Mouse (Mus musculus) embryonic facial prominence, embryonic 15.5 days (tissue): ENCODE results near the gene Zdhhc6. TPM values are rescaled to one million over a fixed set of nuclear protein-coding genes. Genes with fewer than 3 reads are reported as not detected.

ENCODE experiments used
- ATAC-seq: fragments of 200-750 bp; cut with Nextera tagmentation; 2 replicates; pipeline ENCODE4 v1.8.0; 2017; ENCODE audit warnings: low read depth, moderate TSS enrichment; ENCODE audit not compliant: insufficient number of reproducible peaks, low FRiP score, low TSS enrichment
- H3K27ac ChIP-seq: fragments of 300-500 bp; sonication (generic); replicated peaks from 2 replicates; pipeline ENCODE4 v1.5.1; 2015; ENCODE audit warnings: mild to moderate bottlenecking, inconsistent platforms
- H3K27me3 ChIP-seq: fragments of 300-500 bp; sonication (generic); 2 replicates; pipeline ENCODE4 v1.6.1; 2015; ENCODE audit warnings: inconsistent platforms
- H3K36me3 ChIP-seq: fragments of 300-500 bp; sonication (generic); 2 replicates; pipeline ENCODE4 v1.6.1; 2015; ENCODE audit warnings: mild to moderate bottlenecking, inconsistent platforms
- H3K4me1 ChIP-seq: fragments of 300-500 bp; sonication (generic); 2 replicates; pipeline ENCODE4 v1.6.1; 2015; ENCODE audit warnings: inconsistent platforms
- H3K4me2 ChIP-seq: fragments of 300-500 bp; sonication (generic); replicated peaks from 2 replicates; pipeline ENCODE4 v1.6.1; 2015; ENCODE audit warnings: mild to moderate bottlenecking, inconsistent platforms
- H3K4me3 ChIP-seq: fragments of 300-500 bp; sonication (generic); replicated peaks from 2 replicates; pipeline ENCODE4 v1.5.1; 2015; ENCODE audit warnings: mild to moderate bottlenecking, inconsistent platforms
- H3K9ac ChIP-seq: fragments of 300-500 bp; sonication (generic); 2 replicates; pipeline ENCODE4 v1.6.1; 2015; ENCODE audit warnings: inconsistent platforms
- H3K9me3 ChIP-seq: fragments of 300-500 bp; sonication (generic); replicated peaks from 2 replicates; pipeline ENCODE4 v1.6.1; 2016; ENCODE audit warnings: inconsistent platforms
- WGBS: fragments of 180-500 bp; shearing (Covaris S2); methylation state at CpG from one replicate; pipeline ENCODE4 v1.1.7; 2015; 5-methylcytosine and 5-hydroxymethylcytosine counted together
- polyA plus RNA-seq: library from polyadenylated mRNA; unstranded; fragments of >200 nt; fragmentation: Nextera tagmentation; extraction: Ambion mirVana; gene quantifications from 2 replicates; pipeline ENCODE4 v1.2.1, GENCODE M21; 2015

Zdhhc6 gene
- polyA plus RNA-seq, 1 experiment from 2014 or later, result 78.7 TPM

- peaks cover 8% of the 10 kb centered on the region; the same call in 1 of the 2 replicates for H3K4me1 ChIP-seq
- WGBS, result 88% methylated on average over 1 of the region's 1 CpGs
- no peaks in the 10 kb centered on the region for H3K27me3 ChIP-seq
Observed at GRCm38 (mm10) chr19:55335881-55336280, 20.0 kb upstream of the Zdhhc6 start.

GRCm38 (mm10) chr19:55332641-55333268 lies 16.9 kb upstream of the Zdhhc6 start:
- Histone ChIP-seq H3K4me3 (no peak overlapping the region), H3K9ac (no peak overlapping the region), H3K27ac (no peak overlapping the region), H3K9me3 (no peaks in the 10 kb centered on the region), H3K36me3 (peaks cover 23% of the 10 kb centered on the region; the same call in 1 of the 2 replicates), H3K4me2 (no peak overlapping the region), H3K4me1 (peaks cover 8% of the 10 kb centered on the region; the same call in 1 of the 2 replicates), H3K27me3 (no peaks in the 10 kb centered on the region)
- WGBS, result 89% methylated on average over 8 of the region's 8 CpGs
- peak; percentile 70 for ATAC-seq

More at GRCm38 (mm10) chr19:55335881-55336280, 20.0 kb upstream of the Zdhhc6 start:
- H3K36me3 ChIP-seq, result 0 out of 2 replicates have a peak, but pooled peaks cover 3% of the 10 kb centered on the region
- no peaks in the 10 kb centered on the region for H3K9me3 ChIP-seq
- ATAC-seq, result no peak
- H3K9ac ChIP-seq, result no peak overlapping the region
- no peak overlapping the region for H3K4me3 ChIP-seq
- no peak overlapping the region for H3K27ac ChIP-seq
- H3K4me2 ChIP-seq, result no peak overlapping the region

- Histone ChIP-seq H3K36me3 (peaks cover 23% of the 10 kb centered on the region; the same call in 1 of the 2 replicates), H3K27ac (no peak overlapping the region), H3K4me3 (no peak overlapping the region), H3K27me3 (no peaks in the 10 kb centered on the region), H3K9me3 (no peaks in the 10 kb centered on the region), H3K9ac (no peak overlapping the region), H3K4me2 (no peak overlapping the region), H3K4me1 (0 out of 2 replicates have a peak, but pooled peaks cover 4% of the 10 kb centered on the region)
- ATAC-seq, result no peak
- WGBS, result 86% methylated on average over 5 of the region's 5 CpGs
Observed at GRCm38 (mm10) chr19:55331776-55332175, 15.9 kb upstream of the Zdhhc6 start.

GRCm38 (mm10) chr19:55327510-55327909 lies 11.7 kb upstream of the Zdhhc6 start:
- 76% methylated on average over 4 of the region's 4 CpGs for WGBS
- Histone ChIP-seq H3K4me2 (no peak overlapping the region), H3K27me3 (no peaks in the 10 kb centered on the region), H3K4me3 (no peak overlapping the region), H3K9ac (no peak overlapping the region), H3K27ac (no peak overlapping the region), H3K4me1 (no peaks in the 10 kb centered on the region), H3K9me3 (no peaks in the 10 kb centered on the region), H3K36me3 (peaks cover 25% of the 10 kb centered on the region; the same call in 1 of the 2 replicates)
- no peak for ATAC-seq

- Histone ChIP-seq H3K4me3 (no peak overlapping the region), H3K4me1 (no peaks in the 10 kb centered on the region), H3K9me3 (no peaks in the 10 kb centered on the region), H3K36me3 (peaks cover 2% of the 10 kb centered on the region; the same call in 1 of the 2 replicates), H3K9ac (no peak overlapping the region), H3K4me2 (no peak overlapping the region), H3K27ac (no peak overlapping the region), H3K27me3 (no peaks in the 10 kb centered on the region)
- 90% methylated on average over 8 of the region's 8 CpGs for WGBS
- no peak for ATAC-seq
Observed at GRCm38 (mm10) chr19:55322604-55323003, 6.8 kb upstream of the Zdhhc6 start.

GRCm38 (mm10) chr19:55319521-55319920 lies 3.7 kb upstream of the Zdhhc6 start:
- no peak overlapping the region for H3K4me3 ChIP-seq
- no peaks in the 10 kb centered on the region for H3K9me3 ChIP-seq
- 65% methylated on average over 5 of the region's 5 CpGs for WGBS
- no peak overlapping the region for H3K9ac ChIP-seq
- no peak for ATAC-seq
- no peak overlapping the region for H3K4me2 ChIP-seq
- no peaks in the 10 kb centered on the region for H3K27me3 ChIP-seq
- H3K27ac ChIP-seq, result no peak overlapping the region
- H3K4me1 ChIP-seq, result peaks cover 11% of the 10 kb centered on the region
- 0 out of 2 replicates have a peak, but pooled peaks cover 2% of the 10 kb centered on the region for H3K36me3 ChIP-seq

- H3K9ac ChIP-seq, result no peak overlapping the region
- no peaks in the 10 kb centered on the region for H3K27me3 ChIP-seq
- no peaks in the 10 kb centered on the region for H3K9me3 ChIP-seq
- no peak overlapping the region for H3K4me2 ChIP-seq
- H3K4me3 ChIP-seq, result no peak overlapping the region
- H3K4me1 ChIP-seq, result peaks cover 16% of the 10 kb centered on the region
- 65% methylated on average over 3 of the region's 3 CpGs for WGBS
- no peak overlapping the region for H3K27ac ChIP-seq
- no peak for ATAC-seq
- 0 out of 2 replicates have a peak, but pooled peaks cover 2% of the 10 kb centered on the region for H3K36me3 ChIP-seq
Observed at GRCm38 (mm10) chr19:55319036-55319435, 3.2 kb upstream of the Zdhhc6 start.

- 53% methylated on average over 10 of the region's 10 CpGs for WGBS
- no peak overlapping the region for H3K27ac ChIP-seq
- H3K9ac ChIP-seq, result 0 out of 2 replicates have a peak overlapping the region, but pooled peaks have one; percentile 10
- H3K9me3 ChIP-seq, result no peaks in the 10 kb centered on the region
- ATAC-seq, result no peak
- H3K4me3 ChIP-seq, result peak overlapping the region; percentile 92
- H3K4me2 ChIP-seq, result peak overlapping the region; percentile 84
- no peaks in the 10 kb centered on the region for H3K27me3 ChIP-seq
- peaks cover 28% of the 10 kb centered on the region for H3K4me1 ChIP-seq
- peaks cover 10% of the 10 kb centered on the region for H3K36me3 ChIP-seq
Observed at GRCm38 (mm10) chr19:55316901-55317300, 1.1 kb upstream of the Zdhhc6 start.

- Histone ChIP-seq H3K27me3 (no peaks in the 10 kb centered on the region), H3K9ac (peak within 1 kb of the TSS; percentile 64), H3K4me1 (peaks cover 28% of the 10 kb centered on the region), H3K9me3 (no peaks in the 10 kb centered on the region), H3K4me2 (peak within 1 kb of the TSS; percentile 84), H3K36me3 (peaks cover 17% of the 10 kb centered on the region), H3K27ac (peak within 1 kb of the TSS; percentile 91), H3K4me3 (peak within 1 kb of the TSS; percentile 92)
- peak; percentile 91 for ATAC-seq
- under 1% methylated on average over 48 of the region's 48 CpGs for WGBS
Observed at GRCm38 (mm10) chr19:55316109-55316714, 380 bp upstream of the Zdhhc6 start, which contains the start of gene Vti1a. Vti1a (plus strand) TSS chr19:55316295.

- H3K4me2 ChIP-seq, result no peak overlapping the region
- no peaks in the 10 kb centered on the region for H3K27me3 ChIP-seq
- no peak overlapping the region for H3K4me3 ChIP-seq
- no peak for ATAC-seq
- peaks cover 41% of the 10 kb centered on the region for H3K36me3 ChIP-seq
- H3K4me1 ChIP-seq, result peaks cover 28% of the 10 kb centered on the region
- WGBS, result 90% methylated on average over 2 of the region's 2 CpGs
- H3K27ac ChIP-seq, result no peak overlapping the region
- H3K9ac ChIP-seq, result no peak overlapping the region
- no peaks in the 10 kb centered on the region for H3K9me3 ChIP-seq
Observed at GRCm38 (mm10) chr19:55313649-55314048, 2.2 kb downstream of the Zdhhc6 start.

- no peaks in the 10 kb centered on the region for H3K27me3 ChIP-seq
- H3K27ac ChIP-seq, result no peak overlapping the region
- H3K9ac ChIP-seq, result no peak overlapping the region
- no peaks in the 10 kb centered on the region for H3K9me3 ChIP-seq
- no peak for ATAC-seq
- no peak overlapping the region for H3K4me3 ChIP-seq
- peaks cover 25% of the 10 kb centered on the region for H3K4me1 ChIP-seq
- 89% methylated on average over 8 of the region's 8 CpGs for WGBS
- H3K4me2 ChIP-seq, result no peak overlapping the region
- H3K36me3 ChIP-seq, result peaks cover 50% of the 10 kb centered on the region
Observed at GRCm38 (mm10) chr19:55311874-55312273, 4.0 kb downstream of the Zdhhc6 start.
